Mouse (Mus musculus): Measurements from ENCODE around the gene Usp43. TPM values are rescaled to one million over a fixed set of nuclear protein-coding genes. Genes with fewer than 3 reads are reported as not detected.

Gene Usp43
- polyA plus RNA-seq, 1 experiment = 1.5 TPM

DNA sequence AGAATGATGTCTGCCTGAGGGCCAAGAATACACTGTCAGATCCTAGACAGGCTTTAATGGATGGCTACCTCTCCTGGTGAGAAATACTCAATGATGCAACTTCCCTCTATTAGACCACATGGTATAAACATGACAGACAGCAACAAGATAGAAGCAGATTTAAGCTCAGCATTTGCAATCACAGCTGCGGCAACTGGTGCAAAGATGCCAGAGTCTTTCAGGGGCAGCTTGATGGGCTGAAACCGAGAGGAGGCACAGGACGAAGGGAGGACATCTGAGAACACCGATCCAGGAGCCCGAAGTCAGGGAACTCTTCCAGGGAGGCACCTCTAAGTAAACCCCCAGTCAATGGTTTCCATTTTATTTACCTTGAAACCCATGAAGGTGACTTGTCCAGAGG, 31.7 kb upstream of the Usp43 start:
- Histone ChIP-seq H3K4me3 (ENCODE audit: control insufficient read depth, low read depth, low read length) (no peak overlapping the region), H3K27me3 (ENCODE audit: control insufficient read depth, insufficient read depth, low read length) (no peaks in the 10 kb centered on the region), H3K4me1 (ENCODE audit: control insufficient read depth, insufficient read depth, low read length) (0 out of 2 replicates have a peak, but pooled peaks cover 2% of the 10 kb centered on the region), H3K27ac (ENCODE audit: control insufficient read depth, insufficient read depth, low read depth, low read length) (no peak overlapping the region), H3K36me3 (ENCODE audit: control insufficient read depth, insufficient read depth, low read length) (no peaks in the 10 kb centered on the region)
- TF ChIP-seq CTCF (IDR thresholded peaks at IDR 0.05; ENCODE audit: control insufficient read depth, insufficient read depth, insufficient replicate concordance, low read depth, low read length) = no peak
- no peak for TF ChIP-seq POLR2A (IDR thresholded peaks at IDR 0.05; ENCODE audit: control insufficient read depth, low read depth, low read length)

DNA sequence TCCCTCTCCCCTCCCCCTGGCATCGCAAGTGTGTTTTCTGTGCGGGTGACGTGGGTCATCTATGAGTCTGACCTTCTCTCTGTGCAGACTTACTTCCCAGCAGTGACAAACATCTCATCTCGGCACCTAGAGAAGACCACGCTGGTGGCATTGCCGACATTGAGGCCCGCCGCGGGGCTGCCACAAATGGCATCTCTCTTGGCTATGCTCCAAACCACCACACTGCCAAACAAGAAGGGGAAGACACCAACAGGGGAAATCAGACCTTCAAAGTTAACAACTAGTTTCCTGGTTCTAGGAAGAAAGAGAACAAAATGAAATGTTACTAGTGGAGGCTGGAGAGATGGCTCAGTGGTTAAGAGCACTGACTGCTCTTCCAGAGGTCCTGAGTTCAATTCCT, 27.5 kb upstream of the Usp43 start:
- H3K4me1 ChIP-seq (ENCODE audit: control insufficient read depth, insufficient read depth, low read length) = no peaks in the 10 kb centered on the region
- no peaks in the 10 kb centered on the region for H3K36me3 ChIP-seq (ENCODE audit: control insufficient read depth, insufficient read depth, low read length)
- no peak overlapping the region for H3K27ac ChIP-seq (ENCODE audit: control insufficient read depth, insufficient read depth, low read depth, low read length)
- no peak overlapping the region for H3K4me3 ChIP-seq (ENCODE audit: control insufficient read depth, low read depth, low read length)
- TF ChIP-seq POLR2A (IDR thresholded peaks at IDR 0.05; ENCODE audit: control insufficient read depth, low read depth, low read length) (no peak), CTCF (IDR thresholded peaks at IDR 0.05; ENCODE audit: control insufficient read depth, insufficient read depth, insufficient replicate concordance, low read depth, low read length) (no peak)
- no peaks in the 10 kb centered on the region for H3K27me3 ChIP-seq (ENCODE audit: control insufficient read depth, insufficient read depth, low read length)

DNA sequence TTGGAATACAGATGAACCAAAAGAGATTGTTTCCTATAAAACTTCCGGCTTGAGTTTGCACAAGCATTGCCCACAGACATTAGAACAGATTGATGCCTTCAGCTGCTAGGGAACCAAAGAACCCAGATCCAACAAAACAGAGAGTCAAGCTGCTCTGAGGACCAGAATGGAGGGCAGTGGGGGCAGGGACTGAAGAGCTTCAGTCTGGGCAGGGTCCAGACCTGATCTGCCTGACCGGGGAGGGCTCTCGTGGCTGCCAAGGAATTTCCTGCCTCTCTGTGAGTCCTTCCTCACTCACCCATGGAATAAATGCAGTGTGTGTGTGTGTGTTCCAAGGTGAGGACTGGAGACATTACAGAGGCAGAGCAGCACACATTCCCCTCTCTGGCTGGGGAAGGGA, 26.3 kb upstream of the Usp43 start:
- Histone ChIP-seq H3K36me3 (ENCODE audit: control insufficient read depth, insufficient read depth, low read length) (no peaks in the 10 kb centered on the region), H3K4me1 (ENCODE audit: control insufficient read depth, insufficient read depth, low read length) (no peaks in the 10 kb centered on the region), H3K27me3 (ENCODE audit: control insufficient read depth, insufficient read depth, low read length) (no peaks in the 10 kb centered on the region), H3K27ac (ENCODE audit: control insufficient read depth, insufficient read depth, low read depth, low read length) (no peak overlapping the region), H3K4me3 (ENCODE audit: control insufficient read depth, low read depth, low read length) (no peak overlapping the region)
- no peak for TF ChIP-seq POLR2A (IDR thresholded peaks at IDR 0.05; ENCODE audit: control insufficient read depth, low read depth, low read length)
- TF ChIP-seq CTCF (IDR thresholded peaks at IDR 0.05; ENCODE audit: control insufficient read depth, insufficient read depth, insufficient replicate concordance, low read depth, low read length) = no peak

DNA sequence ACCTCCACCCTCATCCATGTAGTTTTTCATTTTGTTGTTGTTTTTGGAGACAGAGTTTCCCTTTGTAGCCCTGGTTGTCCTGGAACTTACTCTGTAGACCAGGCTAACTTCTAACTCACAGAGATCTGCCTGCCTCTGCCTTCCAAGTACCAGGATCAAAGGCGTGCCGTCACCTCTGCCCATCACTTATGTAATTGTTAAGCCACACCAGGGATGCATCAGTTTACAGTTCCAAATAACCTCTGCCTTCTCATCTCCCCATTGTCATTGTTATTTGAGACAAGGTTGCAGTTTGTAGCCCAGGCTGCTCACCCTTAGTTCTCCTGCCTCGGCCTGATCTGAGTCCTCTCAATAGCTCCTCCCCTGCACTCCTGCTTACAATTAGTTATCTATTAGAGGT, 10.2 kb upstream of the Usp43 start:
- H3K4me3 ChIP-seq (ENCODE audit: control insufficient read depth, low read depth, low read length) = no peak overlapping the region
- no peaks in the 10 kb centered on the region for H3K27me3 ChIP-seq (ENCODE audit: control insufficient read depth, insufficient read depth, low read length)
- H3K4me1 ChIP-seq (ENCODE audit: control insufficient read depth, insufficient read depth, low read length) = no peaks in the 10 kb centered on the region
- TF ChIP-seq CTCF (IDR thresholded peaks at IDR 0.05; ENCODE audit: control insufficient read depth, insufficient read depth, insufficient replicate concordance, low read depth, low read length) (no peak), POLR2A (IDR thresholded peaks at IDR 0.05; ENCODE audit: control insufficient read depth, low read depth, low read length) (no peak)
- H3K27ac ChIP-seq (ENCODE audit: control insufficient read depth, insufficient read depth, low read depth, low read length) = no peak overlapping the region
- H3K36me3 ChIP-seq (ENCODE audit: control insufficient read depth, insufficient read depth, low read length) = no peaks in the 10 kb centered on the region

DNA sequence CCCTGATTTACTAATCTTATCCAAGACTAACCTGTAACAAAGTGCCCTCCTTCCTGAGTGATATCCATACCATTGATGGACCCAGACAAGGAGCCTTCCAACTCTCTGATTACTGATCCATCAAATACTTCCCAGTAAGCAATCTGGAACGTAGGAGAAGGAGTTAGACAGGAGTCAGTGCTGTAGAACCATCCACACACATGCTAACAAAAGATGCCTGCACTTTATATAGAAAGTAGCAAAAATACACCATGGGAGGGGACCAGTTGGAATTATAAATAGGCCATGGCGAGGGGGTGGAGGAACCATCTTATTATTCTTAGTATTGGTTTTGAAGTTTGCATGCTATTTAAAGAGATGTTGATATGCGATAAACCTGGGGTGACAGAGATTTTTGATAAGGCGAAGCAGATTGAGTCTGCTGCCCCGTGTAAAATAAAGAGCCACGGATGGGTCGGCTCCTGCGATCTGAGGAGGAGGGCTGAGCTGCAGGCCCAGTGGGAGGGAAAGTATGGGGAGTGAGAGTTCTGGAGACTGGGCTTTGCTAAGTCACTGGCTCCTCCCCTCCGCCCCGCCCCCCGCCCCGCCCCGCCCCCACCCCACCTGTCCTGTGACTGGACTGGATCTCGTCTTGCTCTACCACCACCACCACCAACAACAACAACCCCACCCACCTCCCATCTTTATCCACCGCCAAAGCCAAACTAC, 4.5 kb upstream of the Usp43 start:
- Histone ChIP-seq H3K27ac (ENCODE audit: control insufficient read depth, insufficient read depth, low read depth, low read length) (no peak overlapping the region), H3K27me3 (ENCODE audit: control insufficient read depth, insufficient read depth, low read length) (no peaks in the 10 kb centered on the region), H3K4me1 (ENCODE audit: control insufficient read depth, insufficient read depth, low read length) (peaks cover 13% of the 10 kb centered on the region), H3K4me3 (ENCODE audit: control insufficient read depth, low read depth, low read length) (no peak overlapping the region), H3K36me3 (ENCODE audit: control insufficient read depth, insufficient read depth, low read length) (peaks cover 1% of the 10 kb centered on the region; the same call in 1 of the 2 replicates)
- TF ChIP-seq POLR2A (IDR thresholded peaks at IDR 0.05; ENCODE audit: control insufficient read depth, low read depth, low read length) (no peak), CTCF (IDR thresholded peaks at IDR 0.05; ENCODE audit: control insufficient read depth, insufficient read depth, insufficient replicate concordance, low read depth, low read length) (no peak)

DNA sequence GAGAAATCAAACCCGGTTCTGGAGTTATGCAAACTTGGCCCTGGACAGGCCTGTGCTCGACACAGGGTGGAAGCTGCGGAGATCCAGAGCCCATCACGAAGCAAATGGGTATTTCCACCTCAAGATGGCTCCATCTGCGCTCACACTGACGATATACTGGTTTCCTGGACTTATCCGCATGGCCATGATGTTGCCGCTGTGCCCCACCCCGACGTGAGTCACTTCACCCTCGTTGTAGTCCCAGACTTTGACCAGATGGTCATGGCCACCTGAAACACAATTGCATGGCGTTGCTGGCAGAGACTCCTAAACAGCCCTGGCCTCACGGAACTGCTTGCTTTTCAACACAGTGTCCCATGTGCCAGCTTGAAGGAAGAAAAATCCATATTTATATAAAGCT, 3.0 kb upstream of the Usp43 start:
- peaks cover 13% of the 10 kb centered on the region for H3K4me1 ChIP-seq (ENCODE audit: control insufficient read depth, insufficient read depth, low read length)
- no peak overlapping the region for H3K27ac ChIP-seq (ENCODE audit: control insufficient read depth, insufficient read depth, low read depth, low read length)
- H3K27me3 ChIP-seq (ENCODE audit: control insufficient read depth, insufficient read depth, low read length) = no peaks in the 10 kb centered on the region
- TF ChIP-seq CTCF (IDR thresholded peaks at IDR 0.05; ENCODE audit: control insufficient read depth, insufficient read depth, insufficient replicate concordance, low read depth, low read length) (no peak), POLR2A (IDR thresholded peaks at IDR 0.05; ENCODE audit: control insufficient read depth, low read depth, low read length) (no peak)
- H3K36me3 ChIP-seq (ENCODE audit: control insufficient read depth, insufficient read depth, low read length) = peaks cover 1% of the 10 kb centered on the region; the same call in 1 of the 2 replicates
- H3K4me3 ChIP-seq (ENCODE audit: control insufficient read depth, low read depth, low read length) = no peak overlapping the region

GRCm38 (mm10) chr11:67923720-67924119, 1.8 kb upstream of the Usp43 start:
- peaks cover 1% of the 10 kb centered on the region; the same call in 1 of the 2 replicates for H3K36me3 ChIP-seq (ENCODE audit: control insufficient read depth, insufficient read depth, low read length)
- no peaks in the 10 kb centered on the region for H3K27me3 ChIP-seq (ENCODE audit: control insufficient read depth, insufficient read depth, low read length)
- H3K4me3 ChIP-seq (ENCODE audit: control insufficient read depth, low read depth, low read length) = no peak overlapping the region
- TF ChIP-seq CTCF (IDR thresholded peaks at IDR 0.05; ENCODE audit: control insufficient read depth, insufficient read depth, insufficient replicate concordance, low read depth, low read length) (no peak), POLR2A (IDR thresholded peaks at IDR 0.05; ENCODE audit: control insufficient read depth, low read depth, low read length) (no peak)
- H3K4me1 ChIP-seq (ENCODE audit: control insufficient read depth, insufficient read depth, low read length) = peaks cover 13% of the 10 kb centered on the region
- no peak overlapping the region for H3K27ac ChIP-seq (ENCODE audit: control insufficient read depth, insufficient read depth, low read depth, low read length)
